Mouse (Mus musculus) cerebellum, adult 18-20 months (tissue): Measurements from ENCODE around the gene Smpdl3a.
A peak's percentile ranks its signal among the peaks of the same experiment; 100 is the strongest.

Source experiments
- DNase-seq, 2 experiments: peaks; one replicate each; pipeline ENCODE4 v3.0.0; 2021

The Smpdl3a gene

GRCm38 (mm10) chr10:57822473-57822872, 28.3 kb downstream of the Smpdl3a start:
- DNase-seq: no peak

- DNase-seq: no peak
Measured at GRCm38 (mm10) chr10:57828649-57829048, 34.5 kb downstream of the Smpdl3a start.

- no peak for DNase-seq
Measured at GRCm38 (mm10) chr10:57829621-57830020, 35.5 kb downstream of the Smpdl3a start.

- DNase-seq: no peak
Measured at GRCm38 (mm10) chr10:57835094-57835493, 41.0 kb downstream of the Smpdl3a start.

GRCm38 (mm10) chr10:57835982-57836381, 41.8 kb downstream of the Smpdl3a start:
- DNase-seq: no peak

GRCm38 (mm10) chr10:57841638-57842509, 47.7 kb downstream of the Smpdl3a start:
- DNase-seq: peak; percentile 54 to 60

- peak; percentile 26 to 28 for DNase-seq
Measured at GRCm38 (mm10) chr10:57847916-57848682, 54.0 kb downstream of the Smpdl3a start.
